Mouse (Mus musculus): ENCODE measurements around the gene Mecom.

- TF ChIP-seq USF1 (IDR thresholded peaks at IDR 0.05; ENCODE audit: low read depth) (no peak), E2F4 (IDR thresholded peaks at IDR 0.05; ENCODE audit: insufficient read depth) (no peak), MAX (IDR thresholded peaks at IDR 0.05; ENCODE audit: low read depth) (no peak), POLR2AphosphoS2 (IDR thresholded peaks at IDR 0.05; ENCODE audit: insufficient read length, low read depth) (no peak), POLR2A (IDR thresholded peaks at IDR 0.05; ENCODE audit: insufficient read length, low read depth) (no peak), TCF12 (IDR thresholded peaks at IDR 0.05; ENCODE audit: insufficient read depth, poor library complexity, severe bottlenecking) (no peak), MYOG (IDR thresholded peaks at IDR 0.05; ENCODE audit: control insufficient read depth in 1 of 3, insufficient read depth in 1 of 3, insufficient read length in 2 of 3, low read depth in 2 of 3) (no peak), MYOD1 (IDR thresholded peaks at IDR 0.05; ENCODE audit: control insufficient read depth in 1 of 3, insufficient read length in 2 of 3, low read depth in 2 of 3) (no peak), TCF3 (IDR thresholded peaks at IDR 0.05; ENCODE audit: insufficient read length, low read depth) (no peak), CEBPB (IDR thresholded peaks at IDR 0.05; ENCODE audit: insufficient read depth, poor library complexity, severe bottlenecking) (no peak)
These were observed 43.2 kb downstream of the Mecom start for GRCm38 (mm10) chr3:30504561-30504960.
